ENCODE assay signal across 10 mouse cellular contexts in the genomic region with DNA sequence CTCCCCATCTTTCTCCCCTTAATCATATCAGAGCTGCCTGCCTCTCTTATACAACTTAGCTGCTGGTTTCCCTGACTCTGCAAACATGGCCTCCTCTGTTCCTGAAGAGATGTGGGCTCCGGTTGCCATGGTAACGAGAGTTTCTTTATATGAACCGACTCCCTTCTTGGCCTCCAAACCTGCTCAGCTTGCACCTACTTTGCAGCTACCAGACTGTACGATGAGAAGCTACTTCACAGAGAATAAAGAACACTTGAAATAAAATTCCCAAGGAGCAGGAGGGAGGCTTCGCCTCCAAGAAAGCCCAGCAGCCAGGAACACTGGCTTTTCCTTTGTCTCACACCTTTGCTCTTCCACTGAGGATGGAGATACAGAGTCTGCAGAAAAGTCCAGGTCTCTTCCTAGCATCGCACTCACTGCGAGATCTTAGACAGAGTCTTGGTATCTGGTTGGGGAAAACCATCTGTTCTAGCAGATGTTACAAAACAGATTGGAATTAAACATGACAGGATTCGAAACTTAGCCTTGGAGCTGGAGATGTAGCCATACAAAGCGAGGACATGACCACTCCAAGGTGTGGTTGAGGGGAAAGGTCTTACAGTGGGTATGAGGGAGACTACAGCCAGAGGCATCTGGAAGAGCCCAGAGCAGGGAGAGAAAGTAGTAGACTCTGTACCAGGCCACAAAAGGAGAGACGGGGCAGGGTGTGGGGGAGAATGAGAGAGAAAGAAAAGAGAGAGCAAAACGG. TPM values are rescaled to one million over a fixed set of nuclear protein-coding genes. Genes with fewer than 3 reads are reported as not detected.
A peak's percentile ranks its signal among the peaks of the same experiment; 100 is the strongest.
DNase-seq lines count a peak whose midpoint lies in the region; ATAC-seq lines count a peak whose summit lies in the region.
"Had no signal": no experiment of that assay in that cellular context is flagged by ENCODE, and none has a peak within 500 bp of the region (broad histone marks: within the 10 kb centered on the region; RNA-seq: fewer than 3 reads in every experiment).

No protein-coding gene starts in this region.

- no peaks in the 10 kb centered on the region for H3K27me3 ChIP-seq in embryonic facial prominence, embryonic 11.5 days (ENCODE audit: control insufficient read depth, insufficient read depth, low read length)
- H3K27me3 ChIP-seq in embryonic facial prominence, embryonic 10.5 days (replicated peaks; ENCODE audit: low read depth, poor library complexity, severe bottlenecking): no peaks in the 10 kb centered on the region
- H3K27me3 ChIP-seq in midbrain, embryonic 15.5 days (replicated peaks): no peaks in the 10 kb centered on the region
- H3K27me3 ChIP-seq: liver, embryonic 15.5 days had no signal

- DNase-seq in embryonic facial prominence, embryonic 11.5 days (ENCODE audit: low spot score): peak; percentile 52
- no peak for DNase-seq in embryonic facial prominence, embryonic 10.5 days (ENCODE audit: low spot score)
- peak; percentile 79 for DNase-seq in brain, embryonic 18.5 days (ENCODE audit: low read depth, low spot score)
- DNase-seq in induced T-regulatory cell, adult 2 months (ENCODE audit: low read depth): peak; percentile 77
- no peak for DNase-seq in adrenal gland, adult 8-10 months
- DNase-seq in thymus, postnatal 36 days: no peak

- no peak overlapping the region for H3K4me3 ChIP-seq in embryonic facial prominence, embryonic 11.5 days (ENCODE audit: low read depth, low read length)
- H3K4me3 ChIP-seq in embryonic facial prominence, embryonic 10.5 days: no peak overlapping the region
- no peak overlapping the region for H3K4me3 ChIP-seq in midbrain, embryonic 15.5 days
- H3K4me3 ChIP-seq: liver, embryonic 15.5 days had no signal

- no peaks in the 10 kb centered on the region for H3K9me3 ChIP-seq in embryonic facial prominence, embryonic 11.5 days (replicated peaks; ENCODE audit: control insufficient read depth, low read length)
- no peaks in the 10 kb centered on the region for H3K9me3 ChIP-seq in embryonic facial prominence, embryonic 10.5 days
- no peaks in the 10 kb centered on the region for H3K9me3 ChIP-seq in midbrain, embryonic 15.5 days
- H3K9me3 ChIP-seq: liver, embryonic 15.5 days had no signal

- no peak for ATAC-seq in embryonic facial prominence, embryonic 11.5 days (replicated peaks; ENCODE audit: insufficient number of reproducible peaks, low FRiP score, low TSS enrichment, low read depth)
- ATAC-seq in midbrain, embryonic 15.5 days (replicated peaks): peak; percentile 90
- ATAC-seq in monocyte, adult 5-6 weeks (replicated peaks; ENCODE audit: insufficient number of reproducible peaks, low FRiP score, low TSS enrichment, poor library complexity, severe bottlenecking): no peak

- H3K9ac ChIP-seq in embryonic facial prominence, embryonic 11.5 days (replicated peaks; ENCODE audit: low read length): no peak overlapping the region
- no peak overlapping the region for H3K9ac ChIP-seq in midbrain, embryonic 15.5 days
- H3K9ac ChIP-seq: liver, embryonic 15.5 days had no signal

- no peaks in the 10 kb centered on the region for H3K36me3 ChIP-seq in embryonic facial prominence, embryonic 11.5 days (replicated peaks; ENCODE audit: control insufficient read depth, insufficient read depth, low read depth, low read length)
- no peaks in the 10 kb centered on the region for H3K36me3 ChIP-seq in embryonic facial prominence, embryonic 10.5 days (replicated peaks)
- H3K36me3 ChIP-seq in midbrain, embryonic 15.5 days (replicated peaks): no peaks in the 10 kb centered on the region
- H3K36me3 ChIP-seq: liver, embryonic 15.5 days had no signal

- WGBS in embryonic facial prominence, embryonic 11.5 days: 79% methylated on average over 11 of the region's 11 CpGs
- WGBS in embryonic facial prominence, embryonic 10.5 days: 83% methylated on average over 11 of the region's 11 CpGs
- WGBS in midbrain, embryonic 15.5 days: 66% methylated on average over 11 of the region's 11 CpGs

- no peaks in the 10 kb centered on the region for H3K4me1 ChIP-seq in embryonic facial prominence, embryonic 11.5 days (ENCODE audit: control insufficient read depth, insufficient read depth, low read length)
- H3K4me1 ChIP-seq in embryonic facial prominence, embryonic 10.5 days: no peaks in the 10 kb centered on the region
- peaks cover 14% of the 10 kb centered on the region for H3K4me1 ChIP-seq in midbrain, embryonic 15.5 days
- H3K4me1 ChIP-seq: liver, embryonic 15.5 days had no signal

- H3K27ac ChIP-seq in embryonic facial prominence, embryonic 11.5 days (replicated peaks; ENCODE audit: low read depth, low read length): no peak overlapping the region
- H3K27ac ChIP-seq in embryonic facial prominence, embryonic 10.5 days (replicated peaks): no peak overlapping the region
- H3K27ac ChIP-seq in midbrain, embryonic 15.5 days: peak overlapping the region; percentile 57
- H3K27ac ChIP-seq: liver, embryonic 15.5 days had no signal

- no peak overlapping the region for H3K4me2 ChIP-seq in embryonic facial prominence, embryonic 11.5 days (ENCODE audit: low read depth, low read length)
- no peak overlapping the region for H3K4me2 ChIP-seq in midbrain, embryonic 15.5 days
- H3K4me2 ChIP-seq: liver, embryonic 15.5 days had no signal

RNA-seq across cellular contexts. Expression of a gene that starts 20.3 kb away (rescaled TPM):
- polyA plus RNA-seq in embryonic facial prominence, embryonic 11.5 days (2014; fragmentation: Nextera tagmentation; extraction: Ambion mirVana): not detected in 2 replicates
- 0.09 and 0.15 TPM in 2 replicates for polyA plus RNA-seq in embryonic facial prominence, embryonic 10.5 days (2016; fragmentation: Nextera tagmentation; extraction: Ambion mirVana)
- polyA plus RNA-seq in midbrain, embryonic 15.5 days (2015; fragmentation: Nextera tagmentation; extraction: Ambion mirVana): 0.19 TPM in 1 of 2 replicates, not detected in the other
- total RNA-seq in monocyte, adult 5-6 weeks (2017): 1.8 to 3.3 TPM (median 2.2 TPM) in 3 replicates
- total RNA-seq in adrenal gland, adult 8-10 months (2022): under 1 TPM in 2 of 4 experiments, not detected in 2; 0.18 to 0.30 TPM
- polyA plus RNA-seq: heart, embryonic 14.5 days; liver, embryonic 15.5 days had no signal

RNA-seq across cellular contexts. Expression of a gene that starts 29.9 kb away (rescaled TPM):
- polyA plus RNA-seq in embryonic facial prominence, embryonic 11.5 days (2014; fragmentation: Nextera tagmentation; extraction: Ambion mirVana): 0.24 and 0.67 TPM in 2 replicates
- 0.43 and 0.77 TPM in 2 replicates for polyA plus RNA-seq in embryonic facial prominence, embryonic 10.5 days (2016; fragmentation: Nextera tagmentation; extraction: Ambion mirVana)
- polyA plus RNA-seq in midbrain, embryonic 15.5 days (2015; fragmentation: Nextera tagmentation; extraction: Ambion mirVana): 0.13 and 0.31 TPM in 2 replicates
- total RNA-seq in monocyte, adult 5-6 weeks (2017): 23.9 to 28.8 TPM (median 26.8 TPM) in 3 replicates
- total RNA-seq in adrenal gland, adult 8-10 months (2022): 1 to 10 TPM; 3.7 to 8.4 (median 5.1) TPM

Comparison
In these comparisons a context has a peak if more than half of its experiments do, and no peak if none do; other contexts are left out.
1. DNase-seq: peak in embryonic facial prominence, embryonic 11.5 days (single experiment), brain, embryonic 18.5 days (single experiment) and induced T-regulatory cell, adult 2 months (single experiment); none in embryonic facial prominence, embryonic 10.5 days (single experiment), adrenal gland, adult 8-10 months (single experiment) and thymus, postnatal 36 days (0 of 2).